Mouse (Mus musculus) kidney, embryonic 16.5 days (tissue): ENCODE measurements around the gene Rbmxl1. TPM values are rescaled to one million over a fixed set of nuclear protein-coding genes. Genes with fewer than 3 reads are reported as not detected.
"Not testable (repeated sequence)": the region's sequence is repeated elsewhere in the genome, so short reads cannot be mapped to it uniquely, and the experiment has no call there.

ENCODE experiments used
- ATAC-seq: fragments of 200-750 bp; cut with Nextera tagmentation; 2 replicates; pipeline ENCODE4 v1.8.0; 2017; ENCODE audit warnings: moderate TSS enrichment; ENCODE audit not compliant: low FRiP score, low TSS enrichment
- H3K27ac ChIP-seq: fragments of 300-500 bp; sonication (generic); 2 replicates; pipeline ENCODE4 v1.5.1; 2014; ENCODE audit warnings: low read length
- H3K27me3 ChIP-seq: fragments of 300-500 bp; sonication (generic); 2 replicates; pipeline ENCODE4 v1.6.1; 2014; ENCODE audit warnings: low read length, control low read depth, mixed read lengths; ENCODE audit not compliant: insufficient read depth
- H3K36me3 ChIP-seq: fragments of 300-500 bp; sonication (generic); 2 replicates; pipeline ENCODE4 v1.6.1; 2014; ENCODE audit warnings: low read length, control low read depth, mixed read lengths; ENCODE audit not compliant: insufficient read depth
- H3K4me1 ChIP-seq: fragments of 300-500 bp; sonication (generic); 2 replicates; pipeline ENCODE4 v1.6.1; 2014; ENCODE audit warnings: low read length, control low read depth, mixed read lengths; ENCODE audit not compliant: insufficient read depth
- H3K4me2 ChIP-seq: fragments of 300-500 bp; sonication (generic); replicated peaks from 2 replicates; pipeline ENCODE4 v1.6.1; 2014; ENCODE audit warnings: low read depth, low read length
- H3K4me3 ChIP-seq: fragments of 300-500 bp; sonication (generic); 2 replicates; pipeline ENCODE4 v1.5.1; 2014; ENCODE audit warnings: mild to moderate bottlenecking, low read length
- H3K9ac ChIP-seq: fragments of 300-500 bp; sonication (generic); replicated peaks from 2 replicates; pipeline ENCODE4 v1.6.1; 2014; ENCODE audit warnings: low read length
- H3K9me3 ChIP-seq: fragments of 300-500 bp; sonication (generic); 2 replicates; pipeline ENCODE4 v1.6.1; 2016; ENCODE audit warnings: low read length, control low read depth
- WGBS: fragments of 180-500 bp; shearing (Covaris S2); extraction: QIAGEN DNeasy Blood & Tissue Kit; methylation state at CpG from one replicate; pipeline ENCODE4 v1.1.7; 2014; 5-methylcytosine and 5-hydroxymethylcytosine counted together
- polyA plus RNA-seq: library from polyadenylated mRNA; unstranded; fragments of >200 nt; fragmentation: Nextera tagmentation; extraction: Ambion mirVana; gene quantifications from 2 replicates; pipeline ENCODE4 v1.2.1, GENCODE M21; 2015

The Rbmxl1 gene
- 234 and 237 TPM in 2 replicates for polyA plus RNA-seq

DNA sequence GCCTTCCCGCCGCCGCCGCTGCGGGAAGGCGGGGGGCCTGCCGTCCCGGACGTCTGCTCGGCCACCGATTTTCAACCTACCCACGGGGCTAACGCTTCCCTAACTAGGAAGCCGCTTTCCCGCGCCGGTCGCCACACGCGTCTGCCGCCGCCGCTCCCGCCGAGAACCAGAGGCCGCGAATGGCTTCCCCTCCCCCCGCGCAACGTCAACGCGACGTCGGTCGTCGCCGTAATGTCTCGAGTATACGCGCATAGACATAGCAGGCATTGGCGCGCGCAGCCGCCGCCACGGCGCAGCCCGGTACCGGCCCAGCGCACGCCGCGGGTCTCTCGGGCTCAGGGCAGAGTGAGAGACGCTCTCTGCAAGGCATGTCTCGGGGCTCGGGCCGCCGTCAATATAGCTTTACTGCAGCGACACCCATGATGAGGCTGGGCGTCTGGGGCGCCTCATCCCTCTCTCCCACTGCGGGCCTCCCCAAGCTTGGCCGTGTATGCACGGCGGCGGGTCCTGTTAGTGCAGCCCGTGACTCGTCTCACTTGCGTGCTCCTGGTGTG is at the start of gene Rbmxl1:
Rbmxl1 (minus strand) TSS at position 180 of the 554 bp plus-strand sequence.
- Histone ChIP-seq H3K27me3 (no peaks in the 10 kb centered on the region), H3K4me1 (peaks cover 12% of the 10 kb centered on the region), H3K27ac (peak within 1 kb of the TSS; percentile 97), H3K9me3 (no peaks in the 10 kb centered on the region), H3K4me2 (peak within 1 kb of the TSS; percentile 96), H3K9ac (peak within 1 kb of the TSS; percentile 99), H3K36me3 (peaks cover 25% of the 10 kb centered on the region), H3K4me3 (peak within 1 kb of the TSS; percentile 84)
- WGBS = under 1% methylated on average over 64 of the region's 70 CpGs
- ATAC-seq = peak; percentile 90

DNA sequence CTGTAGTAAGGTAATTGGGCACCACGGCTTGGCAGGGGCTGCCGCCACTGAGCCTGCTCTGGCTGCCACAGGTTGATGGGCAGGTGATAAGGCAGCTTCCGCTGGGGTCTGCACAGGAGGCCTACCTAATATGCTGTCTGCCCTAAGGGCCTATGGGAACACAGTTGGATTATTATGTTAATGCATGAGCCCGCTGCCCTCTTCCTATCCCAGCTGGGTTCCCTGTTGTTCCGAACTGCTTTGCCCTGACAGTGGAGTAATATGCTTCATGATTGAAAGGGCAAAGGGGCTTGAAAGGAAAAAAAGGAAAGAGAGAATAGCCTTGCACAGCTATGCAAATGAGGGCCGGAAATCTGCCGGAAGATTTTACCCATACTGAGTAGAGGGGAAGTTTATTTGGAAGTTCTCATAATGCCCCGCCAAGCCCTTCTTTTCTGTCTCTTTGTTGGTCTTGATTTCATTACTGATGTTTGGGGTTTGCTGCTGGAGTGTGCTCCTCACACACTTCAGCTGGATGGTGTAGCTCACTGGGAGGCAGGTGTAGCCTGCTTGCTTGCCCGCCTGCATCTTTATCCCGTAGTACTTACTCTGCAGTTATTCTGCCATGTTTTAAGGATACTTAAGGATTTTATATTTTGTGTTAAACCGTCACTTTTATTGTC is 48.2 kb upstream of the Rbmxl1 start:
- 67% methylated on average over 11 of the region's 11 CpGs for WGBS
- H3K27ac ChIP-seq = no peak overlapping the region

DNA sequence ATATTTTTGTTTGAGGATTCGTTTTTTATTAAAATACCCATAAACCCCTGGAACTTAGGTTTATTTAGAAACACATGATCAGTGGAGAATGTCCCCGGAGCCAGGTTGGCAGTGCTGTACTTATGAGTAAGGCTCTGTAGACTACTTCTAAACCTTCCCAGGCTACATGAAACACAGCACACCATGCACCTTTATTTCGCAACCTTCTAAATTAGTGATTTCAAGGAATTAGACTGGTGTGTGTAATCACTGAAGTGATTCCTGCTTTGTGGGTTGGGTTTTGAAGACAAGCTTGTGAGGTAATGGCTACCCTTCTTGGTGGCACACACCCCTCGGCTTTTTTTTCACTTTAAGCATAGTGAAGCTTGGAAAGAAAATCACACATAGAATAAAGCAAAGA is 47.1 kb upstream of the Rbmxl1 start:
- Histone ChIP-seq H3K4me2 (no peak overlapping the region), H3K9ac (no peak overlapping the region), H3K27ac (no peak overlapping the region), H3K27me3 (no peaks in the 10 kb centered on the region), H3K36me3 (no peaks in the 10 kb centered on the region), H3K4me1 (peaks cover 3% of the 10 kb centered on the region; the same call in 1 of the 2 replicates), H3K9me3 (no peaks in the 10 kb centered on the region), H3K4me3 (no peak overlapping the region)
- no peak for ATAC-seq
- 89% methylated on average over 4 of the region's 4 CpGs for WGBS

More for the DNA sequence above, 48.2 kb upstream of the Rbmxl1 start:
- ATAC-seq = no peak
- H3K4me2 ChIP-seq = peak overlapping the region; percentile 7; the same call in 1 of the 2 replicates
- H3K4me3 ChIP-seq = no peak overlapping the region
- no peak overlapping the region for H3K9ac ChIP-seq
- 0 out of 2 replicates have a peak, but pooled peaks cover 5% of the 10 kb centered on the region for H3K36me3 ChIP-seq
- peaks cover 3% of the 10 kb centered on the region; the same call in 1 of the 2 replicates for H3K4me1 ChIP-seq
- no peaks in the 10 kb centered on the region for H3K27me3 ChIP-seq
- H3K9me3 ChIP-seq = no peaks in the 10 kb centered on the region; the same call in 1 of the 2 replicates

DNA sequence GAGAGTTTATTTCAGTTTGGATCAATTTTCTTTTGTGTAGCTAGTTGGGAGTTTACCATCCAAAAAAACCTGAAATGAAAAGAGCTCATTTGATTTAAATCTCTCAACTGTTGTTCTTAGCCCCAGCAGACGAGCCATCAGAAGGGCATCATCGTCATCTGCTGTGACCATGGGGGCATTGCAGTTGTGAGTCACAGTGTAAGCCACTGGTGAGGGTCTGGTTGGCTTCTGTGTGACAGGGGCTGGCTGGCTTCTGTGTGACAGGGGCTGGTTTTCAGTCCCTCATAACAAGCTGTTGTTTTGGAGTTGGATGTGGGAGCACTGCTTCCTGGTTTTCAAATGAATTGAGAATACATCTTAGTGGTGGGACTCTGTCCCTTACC is 42.0 kb upstream of the Rbmxl1 start:
- no peak overlapping the region for H3K4me2 ChIP-seq
- H3K9me3 ChIP-seq = no peaks in the 10 kb centered on the region
- no peaks in the 10 kb centered on the region for H3K27me3 ChIP-seq
- no peak overlapping the region for H3K9ac ChIP-seq
- H3K36me3 ChIP-seq = no peaks in the 10 kb centered on the region
- 69% methylated on average over 2 of the region's 2 CpGs for WGBS
- peaks cover 3% of the 10 kb centered on the region; the same call in 1 of the 2 replicates for H3K4me1 ChIP-seq
- no peak overlapping the region for H3K27ac ChIP-seq
- no peak overlapping the region for H3K4me3 ChIP-seq
- ATAC-seq = no peak

DNA sequence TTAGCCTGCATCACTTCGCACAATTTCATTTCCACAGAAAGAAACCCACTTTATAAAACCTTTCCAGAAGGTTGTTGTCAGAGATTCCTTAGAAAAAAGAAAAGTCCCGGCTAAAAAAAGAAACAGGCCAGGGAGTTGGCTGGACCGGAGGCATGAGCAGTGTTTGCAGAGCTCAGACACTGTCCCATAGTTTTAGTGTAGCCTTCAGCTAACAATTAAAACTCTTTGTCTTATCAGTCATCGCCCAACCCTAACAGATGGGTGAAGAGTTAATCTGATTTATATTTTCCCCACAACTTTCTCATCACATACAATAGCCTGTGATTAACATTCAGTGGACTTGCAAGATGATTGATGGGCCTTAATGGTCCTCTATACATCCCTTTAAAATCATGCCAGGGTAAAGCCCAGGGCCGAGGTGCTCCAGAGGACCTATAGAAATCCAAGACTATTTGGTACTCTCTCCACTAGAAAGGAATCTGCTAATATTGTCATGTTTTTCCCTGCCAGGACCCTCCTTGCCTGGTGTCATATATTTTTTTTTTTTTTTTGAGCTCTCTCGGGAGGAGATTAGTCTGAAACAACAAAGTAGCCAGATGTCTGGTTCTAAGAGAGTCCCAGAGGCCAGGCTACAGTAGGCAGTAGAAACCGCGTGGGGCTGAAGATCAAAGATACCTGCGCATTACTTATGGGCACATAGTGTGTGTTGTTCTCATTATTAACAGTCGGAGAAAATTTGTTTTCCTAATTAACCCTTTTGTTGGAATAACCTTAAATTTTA is 41.5 kb upstream of the Rbmxl1 start:
- no peak for ATAC-seq
- H3K27me3 ChIP-seq = no peaks in the 10 kb centered on the region
- no peaks in the 10 kb centered on the region for H3K36me3 ChIP-seq
- H3K9ac ChIP-seq = no peak overlapping the region
- no peak overlapping the region for H3K27ac ChIP-seq
- H3K4me3 ChIP-seq = no peak overlapping the region
- WGBS = 55% methylated on average over 10 of the region's 10 CpGs
- H3K4me1 ChIP-seq = peaks cover 3% of the 10 kb centered on the region; the same call in 1 of the 2 replicates
- no peak overlapping the region for H3K4me2 ChIP-seq
- no peaks in the 10 kb centered on the region for H3K9me3 ChIP-seq

DNA sequence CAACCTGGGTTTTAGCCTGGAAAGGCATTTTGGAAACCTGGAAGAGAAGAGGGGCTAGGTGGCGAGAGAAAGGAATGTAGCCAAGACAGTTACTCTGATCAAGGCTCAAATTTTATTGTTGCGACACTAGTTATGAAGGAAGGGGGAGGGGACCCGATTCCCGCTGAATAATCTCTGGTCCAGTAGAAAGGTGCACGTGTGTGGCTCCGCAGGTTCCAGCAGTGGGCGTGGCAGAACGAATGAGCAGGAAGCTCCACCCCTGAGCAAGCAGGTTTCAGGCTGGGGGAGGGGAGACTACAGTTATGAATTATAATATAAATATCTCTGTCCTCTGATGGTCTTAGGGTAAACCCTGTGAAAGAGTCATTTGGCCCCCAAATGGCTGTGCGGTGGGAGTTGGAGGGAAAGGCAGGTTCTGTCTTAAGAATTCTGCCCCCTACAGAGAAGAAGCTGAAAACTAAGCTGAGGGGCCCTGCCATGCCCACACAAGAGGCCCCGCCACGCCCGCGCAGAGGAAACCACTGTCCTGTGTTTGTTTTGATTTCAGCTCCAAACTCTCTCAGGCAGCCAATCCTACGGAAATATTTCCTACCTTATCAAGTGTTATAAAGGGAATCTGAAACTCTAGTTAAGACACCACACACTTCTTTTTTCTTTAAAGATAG is 36.6 kb upstream of the Rbmxl1 start:
- H3K27ac ChIP-seq, H3K4me3 ChIP-seq, ATAC-seq, H3K9ac ChIP-seq, H3K4me1 ChIP-seq, H3K27me3 ChIP-seq, H3K9me3 ChIP-seq, H3K36me3 ChIP-seq, H3K4me2 ChIP-seq: not testable (repeated sequence)
- 39% methylated on average over 6 of the region's 14 CpGs for WGBS

DNA sequence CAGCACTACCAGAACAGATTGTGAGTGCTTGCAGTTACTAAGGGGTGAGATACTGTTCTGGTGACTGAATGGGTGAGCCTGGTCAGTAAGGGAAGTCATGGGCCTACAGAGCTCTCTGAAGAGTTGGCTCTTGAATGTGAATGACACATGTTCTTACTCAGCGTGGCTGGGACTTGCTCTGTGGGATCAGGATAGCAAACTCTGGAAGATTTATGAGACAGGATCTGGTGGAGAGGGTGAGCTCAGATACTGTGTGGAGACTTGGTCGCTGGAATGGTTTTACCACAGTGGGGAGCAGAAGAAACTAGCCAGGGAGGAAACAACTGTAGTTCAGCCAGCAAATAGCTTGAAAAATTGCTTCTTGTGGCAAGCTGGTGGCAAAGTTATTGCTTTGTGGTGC is 35.8 kb upstream of the Rbmxl1 start:
- H3K4me3 ChIP-seq = no peak overlapping the region
- H3K36me3 ChIP-seq = peaks cover 3% of the 10 kb centered on the region; the same call in 1 of the 2 replicates
- no peak overlapping the region for H3K4me2 ChIP-seq
- ATAC-seq = no peak
- no peak overlapping the region for H3K27ac ChIP-seq
- no peak overlapping the region for H3K9ac ChIP-seq
- H3K4me1 ChIP-seq = no peaks in the 10 kb centered on the region
- WGBS = 23% methylated on average over 2 of the region's 2 CpGs
- H3K27me3 ChIP-seq = no peaks in the 10 kb centered on the region
- no peaks in the 10 kb centered on the region for H3K9me3 ChIP-seq

DNA sequence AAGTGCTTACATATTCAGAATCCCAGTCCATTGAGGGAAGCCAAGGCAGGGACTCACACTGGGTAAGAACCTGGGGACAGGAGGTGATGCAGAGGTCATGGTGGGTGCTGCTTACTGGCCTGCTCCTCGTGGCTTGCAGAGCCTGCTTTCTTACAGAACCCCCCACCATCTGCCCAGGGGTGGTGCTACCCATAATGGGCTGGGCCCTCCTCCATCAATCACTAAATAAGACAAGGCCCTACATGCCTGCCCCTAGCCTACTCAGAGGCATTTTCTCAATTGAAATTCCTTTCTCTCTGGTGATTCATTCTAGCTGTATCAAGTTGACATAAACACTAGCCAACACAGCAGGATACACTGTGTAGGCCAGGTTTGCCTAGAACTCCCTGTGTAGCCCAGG is 34.9 kb upstream of the Rbmxl1 start:
- H3K9ac ChIP-seq = no peak overlapping the region
- H3K4me3 ChIP-seq = no peak overlapping the region
- no peak overlapping the region for H3K27ac ChIP-seq
- H3K36me3 ChIP-seq = peaks cover 6% of the 10 kb centered on the region; the same call in 1 of the 2 replicates
- H3K4me2 ChIP-seq = no peak overlapping the region
- no peaks in the 10 kb centered on the region for H3K4me1 ChIP-seq
- ATAC-seq = no peak
- no peaks in the 10 kb centered on the region for H3K27me3 ChIP-seq
- no peaks in the 10 kb centered on the region for H3K9me3 ChIP-seq
- 24% methylated on average over 1 of the region's 1 CpGs for WGBS

DNA sequence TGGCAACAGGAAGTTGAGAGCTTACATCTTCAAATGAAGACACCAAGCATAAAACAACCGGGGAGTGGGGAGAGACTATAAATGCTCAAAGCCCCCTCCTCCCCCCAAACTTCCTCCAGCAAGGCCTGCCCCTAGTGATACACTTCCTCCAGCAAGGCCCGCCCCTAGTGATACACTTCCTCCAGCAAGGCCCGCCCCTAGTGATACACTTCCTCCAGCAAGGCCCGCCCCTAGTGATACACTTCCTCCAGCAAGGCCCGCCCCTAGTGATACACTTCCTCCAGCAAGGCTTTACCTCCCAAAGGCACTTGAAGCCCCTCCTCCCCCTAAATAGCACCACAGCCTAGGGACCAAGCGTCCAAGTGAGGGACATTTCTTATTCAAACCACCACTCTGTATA is 34.0 kb upstream of the Rbmxl1 start:
- not testable (repeated sequence) for H3K9ac ChIP-seq, H3K4me2 ChIP-seq, ATAC-seq, H3K27me3 ChIP-seq, H3K27ac ChIP-seq, H3K4me1 ChIP-seq, H3K9me3 ChIP-seq, H3K4me3 ChIP-seq
- peaks cover 11% of the 10 kb centered on the region; the same call in 1 of the 2 replicates for H3K36me3 ChIP-seq
- WGBS = 85% methylated on average over 3 of the region's 6 CpGs
